Mouse (Mus musculus): ENCODE results near the gene Rpgr.

The Rpgr gene

DNA sequence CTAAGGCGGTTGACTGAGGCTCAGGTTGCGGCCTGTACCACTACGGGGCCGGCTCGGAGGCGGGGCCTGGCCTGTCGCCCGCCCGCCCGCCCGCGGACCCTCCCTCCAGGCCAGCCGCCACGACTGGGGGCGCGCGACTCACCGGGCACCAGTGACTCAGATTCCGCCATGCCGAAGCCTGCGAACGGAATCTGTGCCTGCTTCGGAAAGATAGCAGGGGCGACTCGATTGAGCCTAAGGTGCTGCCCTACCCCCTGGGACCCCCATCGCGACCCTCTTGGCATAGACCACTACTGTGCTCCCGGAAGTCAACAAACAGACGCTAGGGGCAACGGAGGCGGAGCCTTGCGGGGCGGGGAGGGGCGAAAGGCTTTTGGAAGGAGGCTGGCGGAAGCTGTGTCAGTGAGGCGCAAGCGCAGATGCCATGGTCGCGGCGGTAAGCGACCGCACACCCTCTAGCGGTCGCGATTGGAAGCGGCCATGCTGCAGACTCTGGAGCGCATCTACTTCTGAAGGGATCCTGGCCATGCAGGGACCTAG, at the start of gene Rpgr:
TSS of gene Rpgr (minus strand) at position 511 of the 540 bp plus-strand sequence.
- DNase-seq (ENCODE audit: low spot score in 2 of 2): peak; percentile 61 to 89

DNA sequence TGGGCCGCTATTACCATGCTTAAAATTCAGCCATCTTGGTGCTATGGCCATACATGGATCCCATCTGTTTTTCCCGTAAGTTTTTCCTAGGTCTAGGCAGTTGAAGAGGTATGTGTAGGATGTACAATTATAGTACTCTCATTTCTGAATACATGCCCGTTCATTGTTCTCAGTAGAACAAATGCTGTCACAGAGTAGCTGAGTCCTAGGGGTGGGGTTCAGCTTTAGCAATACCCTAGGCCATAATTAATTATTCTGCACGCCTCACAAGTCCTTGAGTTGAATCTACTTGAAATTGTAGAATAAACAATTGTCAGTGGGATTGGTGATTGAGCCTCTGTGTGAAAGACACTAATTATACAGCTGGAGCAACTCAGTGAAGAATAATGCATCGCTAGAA, 41.5 kb upstream of the Rpgr start:
- no peak for DNase-seq (ENCODE audit: low spot score in 2 of 2)

DNA sequence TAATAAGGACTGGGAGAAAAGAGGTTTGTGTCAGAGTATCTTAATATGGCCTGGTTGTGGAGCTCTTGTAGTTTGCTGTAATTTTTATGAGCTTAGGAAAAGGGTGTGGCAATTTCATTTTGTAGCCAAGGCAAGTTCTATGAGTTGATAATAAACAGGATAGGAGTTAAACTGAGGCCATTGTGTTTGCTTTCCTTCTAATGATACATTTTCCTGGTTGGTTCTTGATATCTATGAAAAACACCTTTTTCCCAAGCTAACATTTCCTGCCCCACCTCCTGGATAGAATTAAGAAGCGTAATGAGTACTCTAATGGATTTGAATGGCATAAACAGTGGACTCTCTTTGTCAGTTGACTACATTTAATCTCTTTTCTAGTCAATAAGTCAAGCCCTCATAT, 41.1 kb upstream of the Rpgr start:
- DNase-seq (ENCODE audit: low spot score in 2 of 2): no peak

- no peak for DNase-seq (ENCODE audit: low spot score in 2 of 2)
Observed at GRCm38 (mm10) chrX:10251852-10252504, 35.3 kb upstream of the Rpgr start, which contains the start of gene Otc. Gene Otc (plus strand): TSS chrX:10252305.

DNA sequence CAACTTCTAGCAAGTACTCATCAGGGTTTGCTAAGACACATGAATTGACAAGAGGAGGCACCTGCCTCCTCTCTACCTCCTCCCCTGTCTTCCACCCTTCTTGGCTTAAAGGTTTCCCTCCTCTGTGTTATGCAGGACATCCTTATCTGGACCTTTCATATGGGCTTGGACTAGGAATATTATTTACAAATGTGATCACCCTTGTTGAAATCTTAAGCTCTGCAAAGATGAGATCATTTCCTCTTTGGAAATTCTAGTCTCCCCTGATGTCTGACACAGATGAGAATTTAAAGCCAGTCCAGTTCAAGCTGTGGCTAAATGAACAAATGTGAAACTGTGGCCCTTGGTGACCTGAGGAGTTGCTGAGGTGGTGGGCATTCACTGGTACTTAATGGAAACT, 34.6 kb upstream of the Rpgr start:
- no peak for DNase-seq (ENCODE audit: low spot score in 2 of 2)

DNA sequence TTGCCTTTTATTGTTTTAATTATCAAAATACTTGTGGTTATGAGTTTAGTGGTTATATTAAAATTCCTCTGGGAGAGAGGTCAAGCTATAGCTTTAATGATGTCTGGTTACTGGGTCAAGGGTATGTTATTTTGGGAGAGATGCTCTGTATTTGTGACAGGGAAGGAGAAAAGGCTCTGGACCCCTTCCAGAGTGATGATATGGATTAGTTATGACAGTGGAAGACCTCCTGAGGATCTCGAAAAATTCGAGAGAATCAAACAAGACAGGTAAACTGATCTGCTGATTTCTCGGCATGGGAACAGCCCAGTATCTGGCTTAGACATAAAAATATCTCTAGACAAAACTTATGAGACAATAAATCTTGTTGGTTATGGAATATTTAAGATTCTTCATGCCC, 27.2 kb upstream of the Rpgr start:
- DNase-seq (ENCODE audit: low spot score in 2 of 2): no peak

DNA sequence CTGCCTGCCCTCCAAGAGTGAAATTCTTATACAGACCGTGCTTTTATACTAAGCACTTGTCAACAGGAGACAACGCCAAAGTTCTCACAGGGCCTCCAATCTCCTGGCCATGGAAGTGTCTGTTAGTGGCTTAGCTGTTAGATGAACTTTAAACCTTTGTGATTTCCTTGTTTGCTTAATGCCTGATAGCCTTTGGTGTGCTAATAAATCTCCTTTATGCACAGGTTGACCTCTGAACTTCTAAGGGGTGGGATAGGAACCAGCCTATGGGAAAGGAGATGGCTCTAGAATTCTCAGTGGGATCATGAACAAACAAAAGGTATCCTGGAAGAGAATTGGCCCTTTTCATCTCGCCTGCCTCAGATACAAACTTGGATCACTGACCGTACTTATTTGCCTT, 22.8 kb upstream of the Rpgr start:
- no peak for DNase-seq (ENCODE audit: low spot score in 2 of 2)

GRCm38 (mm10) chrX:10234617-10235016, 17.9 kb upstream of the Rpgr start:
- DNase-seq (ENCODE audit: low spot score in 2 of 2): no peak

DNA sequence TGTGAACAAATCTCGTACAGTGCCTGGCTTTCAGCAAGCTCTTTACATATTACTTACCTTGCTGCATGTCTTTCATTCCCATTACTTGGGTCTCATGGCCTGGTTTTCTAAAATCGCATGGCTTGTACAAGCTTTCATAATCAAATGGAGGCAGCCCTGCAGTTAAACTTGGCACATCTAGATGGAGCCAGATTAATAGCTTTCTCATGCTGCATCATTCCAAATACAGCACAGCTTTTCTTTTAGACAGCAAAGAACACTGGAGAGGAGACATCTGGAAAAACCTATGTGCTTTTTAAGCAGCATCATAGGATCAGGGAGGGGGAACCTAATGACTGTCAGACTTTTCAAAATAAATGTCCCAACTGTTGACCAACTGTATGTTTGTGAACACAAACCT, 16.3 kb upstream of the Rpgr start:
- peak in 1 of 2 experiments; percentile 25 for DNase-seq (ENCODE audit: low spot score in 2 of 2)

DNA sequence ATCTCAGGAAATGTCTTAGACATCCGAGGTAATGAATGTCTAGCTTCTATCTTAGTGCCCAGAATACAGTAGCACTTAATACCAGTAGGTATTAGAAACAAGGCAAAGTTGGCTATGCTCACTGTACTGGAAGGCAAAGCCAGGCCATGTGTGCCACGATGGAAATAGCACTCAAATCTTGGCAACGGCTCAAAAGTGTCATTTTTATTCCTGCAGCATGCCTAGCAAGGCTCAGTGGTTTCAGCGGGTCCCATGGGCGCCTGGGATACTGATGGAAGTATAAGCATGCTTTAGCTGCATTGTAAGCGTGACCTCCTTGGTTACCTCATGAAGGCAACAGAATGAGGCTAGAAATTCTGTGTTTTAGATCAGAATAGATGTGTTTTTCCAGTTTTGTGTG, 2.6 kb upstream of the Rpgr start:
- DNase-seq (ENCODE audit: low spot score in 2 of 2): no peak

GRCm38 (mm10) chrX:10215972-10216371, 748 bp downstream of the Rpgr start:
- DNase-seq (ENCODE audit: low spot score in 2 of 2): peak in 1 of 2 experiments; percentile 11

- DNase-seq (ENCODE audit: low spot score in 2 of 2): no peak
Observed at GRCm38 (mm10) chrX:10205937-10206336, 10.8 kb downstream of the Rpgr start.

- peak in 1 of 2 experiments; percentile 28 for DNase-seq (ENCODE audit: low spot score in 2 of 2)
Observed at GRCm38 (mm10) chrX:10201289-10201688, 15.4 kb downstream of the Rpgr start.

DNA sequence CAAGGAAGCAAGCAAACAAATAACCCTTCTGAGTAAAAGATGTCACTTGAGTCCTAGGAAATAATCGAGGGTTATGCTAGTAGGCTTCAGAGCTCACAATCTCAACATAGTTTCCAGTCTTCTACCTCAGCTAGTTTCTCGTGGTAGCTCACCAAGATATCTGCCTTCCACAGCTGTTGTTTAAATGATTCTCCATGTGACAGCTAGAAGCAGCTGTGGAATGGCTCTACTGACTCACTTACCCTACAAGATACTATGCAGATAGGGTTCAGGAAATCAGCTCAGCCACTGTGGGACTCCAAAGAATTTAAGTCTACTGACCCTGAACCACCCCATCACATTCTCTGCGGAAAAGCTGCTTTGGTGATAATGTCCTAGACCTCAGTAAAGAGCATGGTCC, 64.3 kb downstream of the Rpgr start:
- DNase-seq (ENCODE audit: low spot score in 2 of 2): no peak

DNA sequence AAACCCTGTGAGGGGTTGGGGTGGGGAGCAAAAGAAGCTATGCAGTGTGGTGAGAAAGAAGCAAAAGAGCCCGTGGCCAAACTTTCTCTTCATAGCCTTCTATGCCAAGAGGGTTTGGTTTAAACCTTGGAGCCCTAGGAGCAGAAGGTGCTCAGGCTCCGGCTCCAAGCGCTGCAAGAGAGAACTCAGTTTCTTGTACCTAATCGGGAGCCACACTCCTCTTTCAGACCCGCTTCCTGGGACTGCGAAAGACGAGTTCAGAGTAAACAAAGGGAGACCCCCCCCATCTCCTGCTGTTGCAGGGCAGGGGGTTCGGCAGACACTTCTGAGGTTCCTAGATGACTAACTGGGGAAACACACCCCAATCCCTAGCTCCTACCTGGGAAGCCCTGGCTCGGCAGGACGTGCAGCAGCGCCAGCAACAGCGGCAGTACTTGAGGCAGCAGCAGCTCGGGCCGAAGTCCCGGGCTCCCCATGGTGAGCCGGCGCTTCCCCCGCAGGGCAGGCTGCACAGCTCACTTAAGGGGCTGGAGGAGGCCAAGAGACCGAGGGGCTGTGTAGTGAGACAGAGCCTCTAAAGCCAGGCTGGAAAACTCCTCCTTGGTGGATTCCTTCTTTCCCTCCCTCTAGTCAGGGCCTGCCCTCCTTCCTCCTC, 99.5 kb downstream of the Rpgr start, which contains the start of gene Srpx:
TSS of gene Srpx (minus strand) at position 645 of the 655 bp plus-strand sequence.
- no peak for DNase-seq (ENCODE audit: low spot score in 2 of 2)

- DNase-seq (ENCODE audit: low spot score in 2 of 2): peak; percentile 11 to 32
Observed at GRCm38 (mm10) chrX:10115780-10116179, 100.9 kb downstream of the Rpgr start.

- DNase-seq (ENCODE audit: low spot score in 2 of 2): no peak
Observed at GRCm38 (mm10) chrX:10110736-10111135, 106.0 kb downstream of the Rpgr start.

- DNase-seq (ENCODE audit: low spot score in 2 of 2): no peak
Observed at GRCm38 (mm10) chrX:10108558-10108957, 108.2 kb downstream of the Rpgr start.

GRCm38 (mm10) chrX:10105475-10105874, 111.2 kb downstream of the Rpgr start:
- no peak for DNase-seq (ENCODE audit: low spot score in 2 of 2)

- DNase-seq (ENCODE audit: low spot score in 2 of 2): no peak
Observed at GRCm38 (mm10) chrX:10102739-10103138, 114.0 kb downstream of the Rpgr start.

- DNase-seq (ENCODE audit: low spot score in 2 of 2): no peak
Observed at GRCm38 (mm10) chrX:10095797-10096196, 120.9 kb downstream of the Rpgr start.

DNA sequence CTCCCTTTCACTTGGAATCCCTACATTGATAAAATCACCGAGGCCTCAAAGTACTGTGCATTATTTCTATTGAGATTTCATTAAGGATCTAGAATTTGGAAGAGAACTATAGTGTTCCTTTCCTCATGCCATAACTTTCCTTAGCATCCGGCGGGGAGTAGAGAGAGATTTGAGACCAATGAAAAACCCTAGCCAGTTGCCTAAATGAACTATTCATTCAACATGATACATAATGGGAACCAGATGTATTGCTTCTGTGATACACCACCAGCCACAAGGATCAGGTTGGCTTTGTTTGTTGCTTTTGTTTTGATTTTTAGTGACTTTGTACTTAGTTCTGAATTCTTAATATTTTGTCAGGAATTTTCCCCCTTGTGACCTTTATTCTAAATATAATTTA, 136.3 kb downstream of the Rpgr start:
- DNase-seq (ENCODE audit: low spot score in 2 of 2): no peak

DNA sequence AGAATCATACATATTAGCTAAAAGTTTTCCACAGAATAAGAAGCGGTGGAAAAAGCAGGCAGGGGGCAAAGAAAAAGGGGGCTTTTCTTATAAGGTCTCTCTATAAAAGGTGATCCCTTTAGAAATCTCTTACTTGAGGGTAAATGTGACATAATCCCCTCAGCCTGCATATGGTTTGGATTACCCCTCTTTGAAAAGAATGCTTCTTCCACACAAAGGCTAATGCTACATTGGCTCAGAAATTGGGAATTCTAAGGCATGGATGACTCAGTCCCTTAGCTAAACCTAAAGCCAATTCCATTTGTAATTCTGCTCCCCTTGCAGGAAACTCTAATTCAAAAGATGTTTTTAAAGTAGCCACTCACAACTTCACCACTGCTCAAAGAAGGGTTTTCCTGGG, 136.7 kb downstream of the Rpgr start:
- no peak for DNase-seq (ENCODE audit: low spot score in 2 of 2)

Data from left cerebral cortex, adult 9 months (tissue).